Mouse (Mus musculus) liver, embryonic 14.5 days (tissue): ENCODE measurements around the gene Dnah10. TPM values are rescaled to one million over a fixed set of nuclear protein-coding genes. Genes with fewer than 3 reads are reported as not detected.

Experiments
- ATAC-seq: fragments of 200-750 bp; cut with Nextera tagmentation; 2 replicates; pipeline ENCODE4 v1.8.0; 2017; ENCODE audit warnings: moderate number of reproducible peaks, mild to moderate bottlenecking, moderate library complexity; ENCODE audit not compliant: insufficient read depth
- DNase-seq, 3 experiments: peaks; one replicate each; pipeline ENCODE4 v3.0.0-alpha.2; 2012 to 2013; ENCODE audit warnings: low read depth in 3 of 3, low spot score in 3 of 3
- H3K27ac ChIP-seq: fragments of 300-500 bp; sonication (generic); 2 replicates; pipeline ENCODE4 v1.5.1; 2014; ENCODE audit warnings: moderate library complexity, mild to moderate bottlenecking, control low read depth, inconsistent platforms
- H3K27me3 ChIP-seq: fragments of 300-500 bp; sonication (generic); 2 replicates; pipeline ENCODE4 v1.6.1; 2014; ENCODE audit warnings: mild to moderate bottlenecking, low read length, moderate library complexity; ENCODE audit not compliant: control insufficient read depth, insufficient read depth
- H3K36me3 ChIP-seq: fragments of 300-500 bp; sonication (generic); replicated peaks from 2 replicates; pipeline ENCODE4 v1.6.1; 2014; ENCODE audit warnings: low read depth; ENCODE audit not compliant: control insufficient read depth, insufficient read depth
- H3K4me1 ChIP-seq, 2 experiments: fragments of 200-500 bp in 1 of 2; fragments of 300-500 bp in 1 of 2; sonication (generic) in 1 of 2; replicated peaks; 2 replicates each; pipeline ENCODE4 v1.6.1; 2012 to 2014; ENCODE audit warnings: antibody characterized with exemption in 1 of 2, inconsistent platforms in 1 of 2, low read length in 1 of 2; ENCODE audit not compliant: control insufficient read depth in 2 of 2, insufficient read depth in 2 of 2
- H3K4me2 ChIP-seq: fragments of 300-500 bp; sonication (generic); 2 replicates; pipeline ENCODE4 v1.6.1; 2014; ENCODE audit warnings: low read depth, mild to moderate bottlenecking, control low read depth, moderate library complexity
- H3K4me3 ChIP-seq, 2 experiments: fragments of 200-500 bp in 1 of 2; fragments of 300-500 bp in 1 of 2; sonication (generic) in 1 of 2; 2 replicates each; pipeline ENCODE4 v1.5.1; 2012 to 2014; ENCODE audit warnings: low read depth in 2 of 2, low read length in 2 of 2, mild to moderate bottlenecking in 2 of 2, control low read depth in 1 of 2, inconsistent platforms in 1 of 2, moderate library complexity in 1 of 2; ENCODE audit not compliant: insufficient read depth in 1 of 2
- H3K9ac ChIP-seq: fragments of 300-500 bp; sonication (generic); replicated peaks from 2 replicates; pipeline ENCODE4 v1.6.1; 2014; ENCODE audit warnings: mild to moderate bottlenecking, control low read depth, moderate library complexity
- H3K9me3 ChIP-seq: fragments of 300-500 bp; sonication (generic); 2 replicates; pipeline ENCODE4 v1.6.1; 2016; ENCODE audit warnings: low read length, mixed read lengths; ENCODE audit not compliant: control insufficient read depth
- CTCF ChIP-seq: IDR thresholded peaks from 2 replicates; pipeline ENCODE4 v1.5.1; 2016; ENCODE audit warnings: antibody characterized with exemption, low read depth, control low read depth
- EP300 ChIP-seq: IDR thresholded peaks from 2 replicates; pipeline ENCODE4 v1.6.1; 2016; ENCODE audit warnings: antibody characterized with exemption, low read depth
- WGBS: fragments of 180-500 bp; shearing (Covaris S2); extraction: QIAGEN DNeasy Blood & Tissue Kit; methylation state at CpG from one replicate; pipeline ENCODE4 v1.1.7; 2014; ENCODE audit not compliant: insufficient replicate concordance; 5-methylcytosine and 5-hydroxymethylcytosine counted together
- polyA plus RNA-seq, 2 experiments: library from polyadenylated mRNA; depleted of rRNA in 1 of 2; stranded (reverse) in 1 of 2; unstranded in 1 of 2; fragments of >200 nt; fragmentation: Nextera tagmentation in 1 of 2; extraction: Ambion mirVana in 1 of 2; gene quantifications; 2 replicates each; pipeline versions ENCODE4 v1.2.1 to v1.2.3; 2012 to 2014

Dnah10 gene
- polyA plus RNA-seq, 2 experiments, result 0.02 TPM; not detected in 1

DNA sequence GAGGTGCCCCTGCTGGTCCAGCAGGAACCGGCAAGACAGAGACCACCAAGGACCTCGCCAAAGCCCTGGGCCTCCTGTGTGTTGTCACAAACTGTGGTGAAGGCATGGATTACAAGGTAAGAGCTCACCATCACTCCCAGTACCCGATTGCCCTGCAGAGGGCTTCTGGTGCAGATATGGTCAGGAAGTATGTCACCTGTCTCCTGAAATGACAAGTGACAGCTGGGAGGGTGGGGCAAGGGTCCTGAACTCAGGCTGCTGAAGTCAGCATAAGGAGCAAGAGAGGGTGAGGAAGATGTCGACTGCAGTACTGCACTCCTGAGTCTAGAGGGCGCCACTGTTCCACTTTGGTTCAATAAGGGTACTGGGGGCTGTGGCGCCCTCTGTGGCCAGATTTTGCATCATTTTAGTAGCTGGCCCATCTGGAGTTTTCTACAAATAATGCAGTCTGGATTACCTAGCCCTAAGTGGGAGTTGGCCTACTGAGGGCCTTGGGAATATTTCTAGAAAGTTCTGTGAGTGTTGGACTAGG is 52.4 kb downstream of the Dnah10 start:
- ATAC-seq (no peak), DNase-seq (peak; percentile 24 to 41 (median 28))
- Histone ChIP-seq H3K4me3 (no peak overlapping the region), H3K9me3 (no peaks in the 10 kb centered on the region), H3K36me3 (no peaks in the 10 kb centered on the region), H3K4me2 (no peak overlapping the region), H3K4me1 (no peaks in the 10 kb centered on the region), H3K9ac (no peak overlapping the region), H3K27ac (no peak overlapping the region), H3K27me3 (no peaks in the 10 kb centered on the region)
- 37% methylated on average over 6 of the region's 6 CpGs for WGBS
- TF ChIP-seq CTCF (peak; percentile 72), EP300 (no peak)

DNA sequence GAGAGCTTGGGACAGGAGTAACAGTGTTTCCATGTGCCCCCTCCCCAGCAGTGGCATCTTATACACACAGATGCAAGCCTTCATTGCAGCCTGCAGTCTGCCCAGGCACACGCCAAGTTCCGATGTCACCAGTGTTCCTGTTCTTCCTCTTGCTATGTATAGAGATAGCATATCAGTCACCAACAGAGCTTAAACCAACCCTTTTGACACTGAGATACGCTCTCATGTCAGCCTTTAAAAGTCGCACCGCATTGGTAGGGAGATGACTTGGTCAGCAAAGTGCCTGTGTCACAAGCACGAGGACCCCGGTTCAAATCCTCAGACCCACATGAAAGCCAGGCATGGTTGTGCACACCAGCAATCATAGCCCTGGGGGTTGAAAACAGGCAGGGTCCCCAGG is 55.0 kb downstream of the Dnah10 start:
- peak in 1 of 3 experiments; percentile 24 for DNase-seq
- no peaks in the 10 kb centered on the region for H3K9me3 ChIP-seq
- no peak for TF ChIP-seq EP300
- no peak for TF ChIP-seq CTCF

DNA sequence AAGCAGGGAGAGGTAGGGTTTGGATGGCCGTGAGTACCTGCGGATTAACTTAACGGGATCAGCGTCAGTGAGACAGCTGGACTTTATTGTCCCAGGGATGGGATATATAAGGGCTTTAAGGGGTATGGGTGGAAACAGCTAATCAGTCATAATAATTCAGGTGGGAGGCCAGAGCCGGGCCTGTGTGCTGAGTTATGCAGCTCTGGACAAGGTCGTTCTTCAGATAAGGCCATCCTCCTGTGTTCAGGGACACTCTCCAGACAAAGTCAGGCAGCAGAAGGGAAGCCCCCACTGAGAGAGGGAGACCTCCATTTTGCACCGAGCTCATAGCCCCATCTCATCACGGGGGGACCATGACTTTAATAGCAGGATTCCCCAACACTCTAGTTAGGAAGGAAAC is 56.8 kb downstream of the Dnah10 start:
- DNase-seq (no peak), ATAC-seq (no peak)
- Histone ChIP-seq H3K9ac (no peak overlapping the region), H3K4me3 (no peak overlapping the region), H3K27ac (no peak overlapping the region), H3K36me3 (no peaks in the 10 kb centered on the region), H3K4me2 (no peak overlapping the region), H3K27me3 (no peaks in the 10 kb centered on the region), H3K4me1 (no peaks in the 10 kb centered on the region), H3K9me3 (no peaks in the 10 kb centered on the region)
- TF ChIP-seq CTCF, result no peak
- no peak for TF ChIP-seq EP300
- WGBS, result 62% methylated on average over 8 of the region's 8 CpGs

More for the DNA sequence above, 55.0 kb downstream of the Dnah10 start:
- Histone ChIP-seq H3K4me2 (no peak overlapping the region), H3K4me3 (no peak overlapping the region), H3K9ac (no peak overlapping the region), H3K27ac (no peak overlapping the region), H3K4me1 (no peaks in the 10 kb centered on the region), H3K27me3 (no peaks in the 10 kb centered on the region), H3K36me3 (no peaks in the 10 kb centered on the region)
- 50% methylated on average over 7 of the region's 7 CpGs for WGBS
- no peak for ATAC-seq

DNA sequence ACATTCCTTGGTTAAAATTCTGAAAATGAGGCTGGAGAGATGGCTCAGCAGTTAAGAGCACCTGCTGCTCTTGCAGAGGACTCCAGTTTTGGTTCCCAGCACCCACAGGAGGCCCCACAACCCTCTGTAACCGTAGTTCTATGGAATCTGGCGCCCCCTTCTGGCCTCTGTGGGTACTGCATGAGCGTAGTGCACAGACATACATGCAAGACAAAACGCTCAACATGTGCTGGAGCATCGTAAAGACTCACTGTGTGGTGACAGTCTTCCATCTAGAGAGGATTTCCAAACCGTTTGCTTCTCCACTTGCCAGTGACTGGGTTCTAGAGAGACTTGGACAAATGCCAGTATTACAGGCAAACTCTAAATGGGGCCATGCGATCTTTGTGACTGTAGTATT is 60.8 kb downstream of the Dnah10 start:
- H3K4me2 ChIP-seq, result no peak overlapping the region
- no peak for DNase-seq
- no peaks in the 10 kb centered on the region for H3K27me3 ChIP-seq
- H3K4me3 ChIP-seq, result no peak overlapping the region
- TF ChIP-seq EP300 (no peak), CTCF (peak; percentile 79)
- no peaks in the 10 kb centered on the region for H3K9me3 ChIP-seq
- H3K27ac ChIP-seq, result no peak overlapping the region
- H3K9ac ChIP-seq, result no peak overlapping the region
- no peaks in the 10 kb centered on the region for H3K4me1 ChIP-seq
- 68% methylated on average over 7 of the region's 7 CpGs for WGBS
- no peak for ATAC-seq
- H3K36me3 ChIP-seq, result no peaks in the 10 kb centered on the region

- no peaks in the 10 kb centered on the region for H3K27me3 ChIP-seq
- H3K4me1 ChIP-seq, result no peaks in the 10 kb centered on the region
- H3K9ac ChIP-seq, result no peak overlapping the region
- DNase-seq (no peak), ATAC-seq (no peak)
- WGBS, result 61% methylated on average over 7 of the region's 7 CpGs
- H3K27ac ChIP-seq, result no peak overlapping the region
- H3K9me3 ChIP-seq, result no peaks in the 10 kb centered on the region
- H3K36me3 ChIP-seq, result no peaks in the 10 kb centered on the region
- no peak overlapping the region for H3K4me3 ChIP-seq
- TF ChIP-seq EP300 (no peak), CTCF (no peak)
- H3K4me2 ChIP-seq, result no peak overlapping the region
Measured at GRCm38 (mm10) chr5:124792112-124792511, 67.2 kb downstream of the Dnah10 start.
